Mouse (Mus musculus) hematopoietic stem cell, adult 5-6 weeks (primary cell): ENCODE measurements around the gene Dll1. TPM values are rescaled to one million over a fixed set of nuclear protein-coding genes. Genes with fewer than 3 reads are reported as not detected.

Source experiments
- ATAC-seq, 2 experiments: fragments of 125-278 bp in 1 of 2; replicated peaks in 1 of 2; 2 replicates each; pipeline ENCODE4 v1.8.0; 2016 to 2017; ENCODE audit warnings: inconsistent platforms in 2 of 2, mild to moderate bottlenecking in 2 of 2, moderate number of reproducible peaks in 2 of 2, low read depth in 1 of 2, moderate TSS enrichment in 1 of 2; ENCODE audit not compliant: low FRiP score in 2 of 2, poor library complexity in 2 of 2, severe bottlenecking in 2 of 2, insufficient read depth in 1 of 2, low TSS enrichment in 1 of 2
- total RNA-seq: library from RNA; stranded (forward); fragments of 172-1452, 232-1000 nt; gene quantifications from 2 replicates; pipeline ENCODE4 v1.2.3, GENCODE M21; 2017

Gene Dll1
- total RNA-seq, 1 experiment from 2014 or later: 1.1 TPM

GRCm38 (mm10) chr17:15355072-15355471, 21.6 kb downstream of the Dll1 start:
- no peak for ATAC-seq

GRCm38 (mm10) chr17:15354006-15354405, 22.7 kb downstream of the Dll1 start:
- no peak for ATAC-seq

GRCm38 (mm10) chr17:15352869-15353610, 23.6 kb downstream of the Dll1 start:
- peak in 1 of 2 experiments; percentile 42; a peak in 2 of 4 replicates for ATAC-seq

- ATAC-seq: no peak
Measured at GRCm38 (mm10) chr17:15350152-15350551, 26.5 kb downstream of the Dll1 start.

- ATAC-seq: no peak
Measured at GRCm38 (mm10) chr17:15343071-15343822, 33.4 kb downstream of the Dll1 start.

- no peak for ATAC-seq
Measured at GRCm38 (mm10) chr17:15337906-15338305, 38.8 kb downstream of the Dll1 start.

GRCm38 (mm10) chr17:15329740-15330318, 46.8 kb downstream of the Dll1 start:
- no peak for ATAC-seq

- ATAC-seq: no peak
Measured at GRCm38 (mm10) chr17:15327106-15327505, 49.6 kb downstream of the Dll1 start.

- no peak for ATAC-seq
Measured at GRCm38 (mm10) chr17:15325976-15326842, 50.5 kb downstream of the Dll1 start.

- ATAC-seq: no peak
Measured at GRCm38 (mm10) chr17:15323191-15323834, 53.4 kb downstream of the Dll1 start.

Other genes starting within 250 kb of the Dll1 start
- 20.7 and 25.1 TPM in 2 replicates for gene Fam120b, start 19.3 kb upstream of the Dll1 start, total RNA-seq
- 118 and 200 TPM in 2 replicates for gene Psmb1, start 122.9 kb upstream of the Dll1 start, total RNA-seq
- 63.6 and 76.7 TPM in 2 replicates for gene Tbp, start 123.0 kb upstream of the Dll1 start, total RNA-seq
- 89.3 and 109 TPM in 2 replicates for gene Pdcd2, start 150.4 kb upstream of the Dll1 start, total RNA-seq
- gene Prdm9, start 187.5 kb upstream of the Dll1 start, total RNA-seq: 4.4 and 7.3 TPM in 2 replicates